Mouse (Mus musculus): ENCODE results near the gene Copb1.

DNA sequence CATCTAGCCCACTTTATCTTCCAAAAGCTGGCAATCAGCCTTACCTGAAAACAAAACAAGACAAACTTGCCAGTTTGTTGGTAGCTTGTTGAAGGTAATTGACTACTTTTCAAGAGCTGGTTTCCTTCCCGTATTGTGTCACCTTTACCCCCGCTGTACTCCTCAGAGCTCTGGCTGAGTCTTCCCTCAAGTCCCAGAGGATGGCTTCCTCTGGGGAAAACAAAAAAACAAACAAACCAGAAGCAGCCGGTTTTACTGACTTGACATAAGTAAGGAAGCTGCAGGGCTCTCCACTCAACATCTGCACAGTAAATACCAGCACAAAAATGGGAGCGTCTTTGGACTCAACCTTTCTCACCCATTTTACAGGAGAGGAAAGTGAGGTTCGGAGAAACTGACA lies 39.4 kb upstream of the Copb1 start:
- no peak for TF ChIP-seq CTCF (IDR thresholded peaks at IDR 0.05)
- no peak for TF ChIP-seq EP300 (IDR thresholded peaks at IDR 0.05; ENCODE audit: insufficient read depth, low read depth, low read length)

All from heart, adult 2 months (tissue).